Mouse (Mus musculus): ENCODE results near the gene Arhgdib.
"Not testable (repeated sequence)": the region's sequence is repeated elsewhere in the genome, so short reads cannot be mapped to it uniquely, and the experiment has no call there.

The Arhgdib gene

DNA sequence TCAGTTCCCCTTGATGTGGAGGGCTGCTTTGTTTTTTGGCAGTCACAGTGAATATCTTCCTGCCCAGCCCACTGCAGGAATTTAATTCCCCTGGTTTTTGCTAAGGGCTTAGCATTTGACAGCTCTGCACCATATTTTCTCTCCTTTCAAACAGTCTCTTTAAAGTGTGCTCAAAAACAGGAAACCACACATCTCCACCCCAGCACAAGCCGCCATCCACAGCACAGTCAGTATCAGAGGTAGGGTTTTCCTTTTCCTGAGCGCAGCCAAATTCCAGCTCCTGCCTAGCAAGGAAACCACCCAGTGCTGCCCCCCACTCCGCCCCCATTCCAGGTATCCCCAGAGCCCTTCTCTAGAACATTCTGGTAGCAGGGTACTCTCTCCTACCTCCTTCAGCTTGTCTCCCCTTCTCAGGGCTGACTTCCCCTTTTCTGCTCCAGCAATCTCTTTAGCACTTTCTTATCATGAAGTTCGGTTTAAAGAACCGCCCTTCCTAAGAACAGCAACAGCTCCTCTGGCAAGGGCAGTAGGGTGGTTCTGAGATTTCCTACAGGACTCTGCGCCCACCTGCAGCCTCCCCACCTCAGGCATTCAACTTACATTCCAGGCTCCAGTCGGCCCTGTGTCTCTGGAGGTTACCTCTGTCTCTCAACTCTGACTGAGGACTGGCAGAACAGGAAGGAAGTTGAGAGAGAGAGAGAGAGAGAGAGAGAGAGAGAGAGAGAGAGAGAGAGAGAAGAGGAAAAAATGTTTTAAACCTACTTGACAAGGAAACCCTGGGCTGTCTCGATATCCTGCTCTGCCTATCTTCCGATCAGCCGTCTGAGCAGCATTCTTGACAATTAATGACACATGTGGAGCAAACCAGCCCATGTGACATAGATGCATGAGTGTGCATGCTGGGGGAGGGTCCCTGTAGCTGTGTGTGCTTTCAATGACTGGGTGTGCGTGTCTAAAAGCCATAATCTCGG, at the start of gene Arhgdib:
Gene Arhgdib (minus strand): TSS at position 849 of the 971 bp plus-strand sequence.
- no peak for DNase-seq (ENCODE audit: extremely low read depth, low read depth, low spot score)

DNA sequence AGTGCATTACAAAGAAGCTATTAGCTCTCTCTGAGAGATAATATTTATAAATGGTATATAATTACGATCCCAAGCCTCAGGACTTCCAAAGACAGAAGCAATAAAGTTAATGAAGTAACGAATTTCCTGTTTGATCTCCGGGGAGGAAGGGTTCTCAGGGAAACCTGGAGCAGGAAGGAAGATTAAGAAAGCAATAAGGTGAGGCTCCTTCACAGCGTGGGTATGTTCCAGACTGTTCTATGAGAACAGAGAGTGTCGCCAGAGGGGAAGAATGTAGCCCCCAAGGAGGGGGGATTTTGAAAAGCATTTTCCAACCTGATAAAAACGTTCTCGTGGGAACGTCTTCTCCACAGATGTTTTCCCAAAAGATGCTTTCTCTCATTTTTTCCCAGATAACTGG, 48.9 kb upstream of the Arhgdib start:
- DNase-seq (ENCODE audit: extremely low read depth, low read depth, low spot score), result no peak

DNA sequence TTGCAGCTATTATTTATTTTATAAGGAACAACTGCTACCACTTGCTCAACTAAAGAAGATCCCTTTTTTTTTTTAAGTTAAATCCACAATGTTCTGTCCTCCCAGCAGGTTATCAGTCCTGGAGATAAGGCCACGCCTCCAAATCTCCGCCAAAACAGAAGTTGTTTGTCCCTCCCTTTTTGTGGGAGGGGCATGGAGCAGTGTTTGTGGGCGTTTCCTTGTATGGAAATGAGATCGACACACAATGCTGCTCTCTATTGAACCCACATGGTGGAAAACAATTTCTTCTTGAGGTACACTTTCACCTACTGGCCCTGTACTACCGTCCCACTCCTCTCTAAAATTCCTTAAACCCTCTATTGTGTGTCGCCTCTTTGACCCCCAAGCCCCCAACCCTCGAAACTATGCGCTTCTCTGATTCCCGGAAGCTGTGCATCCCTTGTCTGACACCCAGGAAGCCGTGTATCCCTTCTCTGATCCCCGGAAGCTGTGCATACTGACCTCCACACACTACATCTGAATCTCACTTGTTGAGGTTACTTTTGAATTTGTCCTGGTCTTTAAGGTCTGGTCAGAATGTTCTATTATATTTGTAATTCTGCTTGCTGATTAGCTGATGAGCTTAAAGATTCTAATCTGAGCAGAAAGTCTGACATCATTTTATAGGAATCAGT, 48.3 kb upstream of the Arhgdib start:
- DNase-seq (ENCODE audit: extremely low read depth, low read depth, low spot score), result no peak

DNA sequence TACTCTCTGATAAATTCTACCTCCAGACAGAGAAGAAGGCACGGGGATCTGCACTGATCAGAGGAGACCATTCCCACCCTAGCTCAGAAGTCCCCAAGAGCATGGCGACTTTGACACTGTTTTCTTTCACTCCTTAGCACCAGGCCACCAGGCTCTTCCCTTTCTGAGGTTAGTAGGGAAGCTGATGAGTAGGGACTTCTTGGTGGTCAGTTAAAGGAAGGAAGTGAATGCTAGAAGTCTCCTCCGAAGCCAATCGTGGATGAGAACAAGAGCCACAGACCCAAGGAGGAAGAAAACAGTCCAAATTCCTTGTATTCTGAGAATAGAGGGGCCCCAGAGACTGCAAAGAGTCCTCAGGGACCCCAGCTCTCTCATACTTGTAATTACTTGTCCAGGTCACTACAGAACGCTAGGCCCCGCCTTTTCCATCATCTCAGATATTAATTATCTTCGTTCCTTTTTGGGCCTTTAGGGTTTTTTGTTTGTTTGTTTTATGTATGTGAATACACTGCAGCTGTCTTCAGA, 46.9 kb upstream of the Arhgdib start:
- DNase-seq (ENCODE audit: extremely low read depth, low read depth, low spot score), result no peak

DNA sequence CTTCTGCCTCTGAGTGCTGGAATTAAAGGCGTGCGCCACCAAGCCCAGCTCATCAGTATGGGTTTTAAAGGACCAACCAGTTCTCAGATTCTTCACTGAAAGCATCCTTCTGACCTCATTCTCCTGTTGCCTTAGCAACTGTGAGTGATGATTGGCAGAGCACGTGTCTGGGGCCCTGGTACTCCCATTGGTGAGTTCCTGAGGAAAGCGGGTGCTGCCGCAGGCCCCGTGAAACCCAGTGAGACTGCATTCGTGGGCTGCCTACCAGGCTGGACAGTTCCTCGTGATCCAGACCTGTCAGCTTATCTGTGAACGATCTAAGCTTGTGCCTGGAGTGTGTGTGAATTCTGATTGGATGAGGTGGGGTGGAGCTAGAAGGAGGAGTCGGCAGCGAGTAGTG, 45.0 kb upstream of the Arhgdib start:
- DNase-seq (ENCODE audit: extremely low read depth, low read depth, low spot score), result no peak

DNA sequence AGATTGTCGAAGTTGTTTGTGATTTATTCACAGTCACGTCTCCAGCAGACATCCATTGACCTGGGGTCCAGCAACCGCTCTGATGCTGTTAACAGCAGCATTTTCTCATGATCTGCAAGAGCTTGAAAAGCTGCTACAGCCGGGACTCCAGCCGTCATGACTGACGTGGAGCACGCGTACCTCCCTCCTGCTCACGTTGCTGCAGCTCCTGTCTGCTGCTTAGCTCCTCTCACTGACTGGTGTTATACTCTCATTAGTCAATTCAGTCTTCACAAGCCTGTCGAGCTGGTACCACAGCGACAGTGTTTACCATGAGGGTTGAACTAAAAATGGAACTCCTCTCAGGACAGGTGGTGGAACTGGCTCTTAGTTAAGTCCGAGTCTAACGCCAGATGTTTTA, 44.3 kb upstream of the Arhgdib start:
- DNase-seq (ENCODE audit: extremely low read depth, low read depth, low spot score), result no peak

DNA sequence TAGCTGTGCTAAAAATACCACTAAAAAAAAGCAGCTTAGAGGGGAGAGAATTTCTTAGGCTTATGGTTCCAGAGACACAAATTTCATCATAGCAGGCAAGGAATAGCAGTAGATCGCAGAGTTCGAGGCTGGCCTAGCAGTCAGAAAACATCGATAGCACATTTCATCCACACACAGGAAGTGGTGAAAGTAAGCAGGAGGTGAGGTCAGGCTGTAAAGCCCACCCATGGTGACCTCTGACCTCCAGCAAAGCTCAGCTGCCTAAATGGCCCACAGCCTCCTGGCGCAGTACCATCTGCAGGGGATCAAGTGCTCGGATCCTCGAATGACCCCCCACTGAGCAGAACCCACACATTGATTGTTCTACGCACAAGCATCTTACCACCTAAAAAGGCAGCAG, 41.5 kb upstream of the Arhgdib start:
- DNase-seq (ENCODE audit: extremely low read depth, low read depth, low spot score), result no peak

DNA sequence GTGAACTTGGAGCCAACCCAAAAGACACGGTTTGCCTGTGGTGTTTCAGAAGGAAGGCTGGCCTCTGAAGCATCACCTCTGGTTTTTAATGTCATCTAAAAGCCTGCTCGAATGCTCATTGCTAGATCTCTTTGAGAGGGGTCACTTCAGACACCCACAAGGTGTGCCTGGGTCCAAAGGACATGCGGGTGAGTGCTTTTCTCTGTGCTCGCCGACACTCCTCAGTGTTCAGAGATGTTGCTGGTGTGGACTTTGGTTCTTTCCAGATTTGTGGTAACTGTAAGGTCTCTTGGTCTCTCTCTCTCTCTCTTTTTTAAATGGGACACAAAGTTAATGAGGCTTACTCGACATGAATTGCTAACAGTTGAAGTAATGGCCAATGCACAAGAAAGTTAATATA, 40.9 kb upstream of the Arhgdib start:
- no peak for DNase-seq (ENCODE audit: extremely low read depth, low read depth, low spot score)

DNA sequence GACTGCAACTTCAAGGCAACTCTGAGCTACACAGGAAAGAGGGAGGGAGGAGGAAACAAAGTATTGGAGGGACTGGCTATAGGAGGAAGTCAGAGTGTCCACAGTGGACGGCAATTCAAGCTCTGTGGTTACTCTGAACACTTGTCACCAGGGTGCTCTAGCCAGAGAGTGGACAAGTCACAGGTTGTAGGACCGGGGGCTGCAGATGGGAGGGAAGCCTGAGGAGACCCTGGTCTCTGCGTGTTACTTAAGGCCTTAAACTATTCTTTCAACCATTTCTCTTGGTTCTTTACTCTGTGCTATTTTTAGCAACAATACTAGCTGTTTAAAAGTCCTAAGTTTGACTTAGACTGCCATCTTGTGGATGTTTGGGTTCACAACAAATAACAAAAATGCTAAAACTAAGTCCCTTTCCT, 38.6 kb upstream of the Arhgdib start:
- DNase-seq (ENCODE audit: extremely low read depth, low read depth, low spot score), result no peak

DNA sequence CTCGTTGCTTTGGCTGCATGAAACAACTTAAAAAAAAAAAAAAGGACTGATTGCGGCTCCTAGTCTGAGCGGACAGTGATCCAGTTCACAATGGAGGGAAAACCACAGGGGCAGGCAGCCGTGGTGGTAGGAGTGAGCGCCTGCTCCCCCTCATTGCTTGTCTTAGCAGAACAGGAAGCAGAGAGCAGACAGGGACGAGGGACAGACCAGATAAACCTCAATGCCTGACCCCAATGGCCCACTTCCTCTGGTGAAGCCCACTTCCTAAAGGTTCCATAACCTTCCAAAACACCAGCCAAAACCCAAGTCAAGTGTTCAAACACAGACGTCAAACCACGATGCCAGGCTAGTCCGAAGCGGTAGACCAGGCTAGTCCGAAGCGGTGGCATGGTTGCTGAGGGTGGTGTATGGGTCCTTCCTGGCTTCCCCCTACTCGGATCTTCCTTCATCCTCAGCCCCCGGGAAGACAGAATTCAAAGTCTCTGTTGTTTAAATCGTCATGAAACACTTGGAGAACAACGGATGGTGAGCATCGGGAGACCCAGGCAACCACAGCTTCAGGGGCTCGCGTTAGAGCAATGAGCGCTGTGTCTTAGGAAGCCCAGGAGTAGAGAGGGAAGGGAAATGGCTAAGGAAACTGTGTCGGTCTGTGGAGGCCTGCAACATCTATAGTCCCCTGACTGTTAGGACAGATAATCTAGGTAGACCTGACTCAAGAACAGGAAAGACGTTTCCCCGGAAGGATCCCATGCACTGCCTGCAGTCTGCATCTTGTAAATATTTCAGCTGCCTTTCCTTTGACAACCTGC, 37.8 kb upstream of the Arhgdib start:
- DNase-seq (ENCODE audit: extremely low read depth, low read depth, low spot score), result no peak

DNA sequence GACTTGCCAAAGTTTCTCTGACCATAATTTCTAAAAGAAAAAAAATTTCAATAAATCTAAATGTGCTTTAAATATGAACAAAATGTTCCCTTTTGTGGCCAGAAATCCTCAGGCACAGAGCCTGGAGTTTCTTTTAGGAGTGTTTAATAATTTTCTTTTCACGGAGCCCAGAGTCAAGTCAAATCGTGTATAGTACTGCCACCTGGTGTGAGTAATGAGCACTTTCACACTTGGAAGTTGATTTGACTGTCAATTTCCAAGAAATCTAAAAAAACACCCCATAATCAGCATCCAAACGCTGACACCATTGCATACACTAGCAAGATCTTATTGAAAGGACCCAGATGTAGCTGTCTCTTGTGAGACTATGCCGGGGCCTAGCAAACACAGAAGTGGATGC, 27.2 kb upstream of the Arhgdib start:
- not testable (repeated sequence) for DNase-seq (ENCODE audit: extremely low read depth, low read depth, low spot score)

DNA sequence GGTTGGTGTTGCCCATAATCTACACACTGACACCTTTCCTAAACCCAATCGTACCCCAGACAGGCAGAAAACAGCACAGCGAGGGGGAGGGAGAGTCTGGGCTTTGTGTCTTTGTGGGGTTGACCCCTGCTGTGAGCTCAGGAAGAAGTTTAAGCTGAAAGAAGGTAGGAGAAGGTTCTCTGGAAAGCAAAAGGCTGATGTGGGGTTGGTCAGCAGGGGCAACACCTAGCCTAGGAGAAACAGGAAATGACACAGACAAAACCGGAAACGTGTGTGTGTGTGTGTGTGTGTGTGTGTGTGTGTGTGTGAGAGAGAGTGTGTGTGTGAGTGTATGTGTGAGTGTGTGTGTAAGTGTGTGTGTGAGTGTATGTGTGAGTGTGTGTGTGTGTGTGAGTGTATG, 25.8 kb upstream of the Arhgdib start:
- no peak for DNase-seq (ENCODE audit: extremely low read depth, low read depth, low spot score)

DNA sequence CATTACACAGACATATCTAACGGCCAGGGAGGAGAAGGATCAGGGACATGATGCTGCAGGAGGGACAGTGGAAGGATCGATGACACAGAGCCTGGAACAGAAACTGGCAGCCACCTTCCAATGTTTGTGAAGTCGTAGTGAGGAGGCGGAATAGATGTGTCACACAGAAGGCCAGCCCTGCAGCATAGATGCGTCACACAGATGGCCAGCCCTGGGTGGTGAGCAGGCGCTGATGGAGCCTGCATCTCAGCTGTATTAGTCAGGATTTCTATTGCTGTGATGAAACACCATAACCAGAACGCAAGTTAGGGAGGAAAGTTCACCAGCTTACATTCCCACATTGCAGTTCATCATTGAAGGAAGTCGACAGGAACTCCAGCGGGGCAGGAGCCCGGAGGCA, 24.2 kb upstream of the Arhgdib start:
- DNase-seq (ENCODE audit: extremely low read depth, low read depth, low spot score), result no peak

DNA sequence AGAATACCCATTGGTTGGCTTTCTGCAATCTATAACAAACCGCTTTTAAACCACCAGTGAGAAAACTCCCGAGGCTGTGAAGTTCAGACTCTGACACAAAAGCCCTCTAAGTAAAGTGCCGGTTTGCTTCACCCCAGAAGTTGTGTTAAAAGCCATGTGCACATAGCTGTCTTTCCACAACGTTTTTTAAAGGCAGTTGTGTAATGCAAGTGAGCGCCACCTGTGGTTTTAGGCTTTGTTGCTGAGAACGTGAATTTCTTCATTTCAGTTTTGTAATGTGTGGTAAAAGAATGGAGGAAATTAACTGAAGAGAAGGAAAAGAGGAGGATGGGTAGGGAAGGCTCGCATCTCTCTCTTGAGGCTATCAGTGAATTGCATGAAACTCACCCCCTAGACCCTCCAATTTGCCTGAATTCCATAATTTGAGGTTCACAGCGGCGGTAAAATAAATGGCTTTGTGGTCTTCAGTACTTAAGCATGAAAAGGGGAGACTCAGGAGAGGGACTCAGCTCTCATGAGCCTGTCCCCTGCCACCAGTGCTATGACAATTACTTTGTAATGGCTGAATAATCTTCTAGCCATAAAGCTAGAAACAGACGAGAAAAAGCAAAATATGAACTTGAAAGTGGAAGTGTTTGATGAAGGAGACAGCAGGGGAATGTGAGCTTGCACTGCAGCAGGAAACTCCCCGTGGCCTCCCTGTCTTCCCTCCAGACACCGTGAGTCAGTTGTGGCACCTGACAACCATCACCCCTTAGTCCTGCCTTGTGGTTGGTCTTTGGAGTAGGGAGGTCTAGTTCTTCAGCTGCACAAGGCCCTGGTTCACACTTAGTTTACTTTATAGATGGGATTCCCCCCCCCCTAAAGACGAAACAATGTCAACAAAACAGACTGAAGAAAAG, 23.2 kb upstream of the Arhgdib start:
- DNase-seq (ENCODE audit: extremely low read depth, low read depth, low spot score), result no peak

DNA sequence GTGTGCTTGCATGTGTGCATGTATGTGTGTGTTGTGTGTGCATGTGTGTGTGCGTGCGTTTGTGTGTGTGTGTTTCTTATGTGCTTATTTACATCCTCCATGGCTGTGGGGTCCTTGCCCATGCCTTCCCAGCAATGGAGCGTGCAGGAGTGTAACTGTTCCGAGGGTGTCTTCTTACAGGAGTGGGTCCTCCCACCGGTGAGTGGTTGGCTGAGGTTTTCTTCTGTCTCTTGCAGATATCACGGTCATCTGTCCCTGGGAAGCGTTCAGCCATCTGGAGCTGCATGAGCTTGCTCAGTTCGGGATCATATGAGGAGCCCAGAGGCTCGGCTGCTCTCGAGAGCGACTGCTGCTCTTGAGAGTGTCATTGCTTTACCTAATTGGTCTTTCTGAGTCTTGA, 21.3 kb upstream of the Arhgdib start:
- no peak for DNase-seq (ENCODE audit: extremely low read depth, low read depth, low spot score)

DNA sequence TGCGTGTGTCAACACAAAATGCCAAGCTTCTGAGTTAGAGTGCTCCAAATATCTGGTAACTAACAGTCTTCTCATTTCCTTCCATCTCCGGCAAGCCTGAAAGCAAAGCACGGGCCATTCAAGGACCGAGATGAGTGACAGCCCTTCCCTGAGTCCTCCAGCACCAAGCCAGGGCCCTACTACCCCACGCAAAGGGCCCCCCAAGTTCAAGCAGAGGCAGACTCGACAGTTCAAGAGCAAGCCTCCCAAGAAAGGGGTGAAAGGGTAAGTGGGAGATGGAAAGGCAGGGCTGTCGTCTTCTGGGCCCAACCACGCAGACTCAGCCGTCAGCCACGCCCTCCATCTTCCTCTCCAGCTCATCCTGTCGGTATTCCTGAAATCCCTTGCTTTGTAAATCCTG, 17.4 kb upstream of the Arhgdib start:
- no peak for DNase-seq (ENCODE audit: extremely low read depth, low read depth, low spot score)

DNA sequence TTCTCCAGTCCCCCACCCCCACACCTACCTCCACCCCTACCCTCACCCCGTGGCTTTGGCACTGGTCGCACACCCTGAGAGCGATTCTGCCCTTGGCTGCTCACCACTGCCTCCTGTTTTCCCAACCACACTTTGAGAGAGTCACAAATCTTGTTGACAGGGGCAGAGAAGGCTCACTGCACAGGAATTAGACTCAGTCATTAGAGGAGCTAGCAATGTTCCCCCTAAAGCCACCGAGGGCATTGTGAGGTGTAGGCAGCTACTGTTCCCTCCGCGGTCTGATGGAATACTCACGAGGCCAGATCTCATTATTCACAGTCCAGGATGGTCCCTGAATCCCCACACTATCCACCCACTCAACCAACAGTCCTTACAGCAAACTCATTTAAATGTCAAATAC, 15.4 kb upstream of the Arhgdib start:
- no peak for DNase-seq (ENCODE audit: extremely low read depth, low read depth, low spot score)

DNA sequence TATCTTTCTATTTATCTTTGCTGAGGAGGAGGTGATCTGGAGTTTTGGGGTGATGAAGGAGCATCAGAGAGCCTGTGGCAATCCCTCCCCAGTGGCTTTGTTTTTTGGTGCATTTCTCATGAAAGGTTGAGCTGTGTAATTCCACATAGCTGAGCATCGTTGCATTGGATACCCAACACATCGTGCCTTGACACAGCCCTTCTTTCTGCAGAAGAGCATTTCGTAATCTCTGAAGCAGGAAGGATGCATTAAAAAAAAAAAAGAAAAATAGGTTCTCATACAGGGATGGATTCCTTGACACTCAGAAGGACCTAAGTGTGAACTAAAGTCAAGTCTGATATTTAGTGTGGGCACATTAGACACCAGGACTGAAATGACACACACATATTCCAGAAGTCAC, 13.5 kb upstream of the Arhgdib start:
- no peak for DNase-seq (ENCODE audit: extremely low read depth, low read depth, low spot score)

DNA sequence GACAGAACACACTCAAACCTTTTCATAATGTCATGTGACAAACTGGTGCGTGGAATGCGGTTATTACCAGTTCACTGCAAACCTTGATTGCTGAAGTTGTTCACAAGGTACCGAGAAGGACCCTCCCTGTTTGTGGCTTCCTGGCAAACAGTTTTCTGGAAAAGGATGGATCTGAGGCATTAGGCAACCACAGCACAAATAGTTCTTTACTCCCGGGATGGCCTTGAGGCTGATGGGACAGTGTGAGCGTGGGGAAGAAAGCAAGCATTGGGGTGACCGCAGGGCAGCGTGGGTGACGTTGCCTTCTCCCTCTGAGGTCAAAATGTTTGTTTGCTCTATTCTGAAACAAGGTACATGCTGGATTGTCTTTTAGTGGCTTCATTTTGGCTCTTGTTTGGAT, 13.0 kb upstream of the Arhgdib start:
- DNase-seq (ENCODE audit: extremely low read depth, low read depth, low spot score), result no peak

DNA sequence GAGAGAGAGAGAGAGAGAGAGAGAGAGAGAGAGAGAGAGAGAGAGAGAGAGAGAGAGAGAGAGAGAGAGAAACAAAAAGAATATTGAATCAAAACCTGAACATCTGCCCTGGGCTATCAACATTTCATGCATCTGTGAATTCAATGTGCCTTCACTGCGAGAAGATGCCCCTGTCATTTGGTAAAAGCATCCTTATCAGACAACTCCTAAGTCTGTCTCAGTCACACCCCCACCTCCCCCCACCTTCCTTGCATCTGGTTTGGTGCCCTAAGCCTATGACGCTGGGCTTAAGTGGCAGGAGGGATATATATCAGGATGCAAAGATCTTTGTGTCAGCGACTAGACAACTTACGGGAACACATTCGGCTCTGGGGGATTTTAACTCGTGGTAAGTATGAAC, 12.5 kb upstream of the Arhgdib start:
- no peak for DNase-seq (ENCODE audit: extremely low read depth, low read depth, low spot score)
